Mouse (Mus musculus) heart, embryonic 11.5 days (tissue): ENCODE data around the gene Cercam. TPM values are rescaled to one million over a fixed set of nuclear protein-coding genes. Genes with fewer than 3 reads are reported as not detected.
"Not testable (repeated sequence)": the region's sequence is repeated elsewhere in the genome, so short reads cannot be mapped to it uniquely, and the experiment has no call there.

ENCODE experiments used
- ATAC-seq: fragments of 200-750 bp; cut with Nextera tagmentation; replicated peaks from 2 replicates; pipeline ENCODE4 v1.8.0; 2017; ENCODE audit warnings: moderate library complexity; ENCODE audit not compliant: insufficient number of reproducible peaks, low FRiP score, low TSS enrichment
- H3K27ac ChIP-seq: fragments of 300-500 bp; sonication (generic); 2 replicates; pipeline ENCODE4 v1.5.1; 2014; ENCODE audit warnings: mild to moderate bottlenecking, low read depth, low read length
- H3K27me3 ChIP-seq: fragments of 300-500 bp; sonication (generic); 2 replicates; pipeline ENCODE4 v1.6.1; 2014; ENCODE audit warnings: mild to moderate bottlenecking, low read length, mixed read lengths; ENCODE audit not compliant: control insufficient read depth, insufficient read depth
- H3K36me3 ChIP-seq: fragments of 300-500 bp; sonication (generic); 2 replicates; pipeline ENCODE4 v1.6.1; 2014; ENCODE audit warnings: mild to moderate bottlenecking, low read length, moderate library complexity, mixed read lengths; ENCODE audit not compliant: control insufficient read depth, insufficient read depth
- H3K4me1 ChIP-seq: fragments of 300-500 bp; sonication (generic); 2 replicates; pipeline ENCODE4 v1.6.1; 2014; ENCODE audit warnings: low read length; ENCODE audit not compliant: control insufficient read depth, insufficient read depth
- H3K4me2 ChIP-seq: fragments of 300-500 bp; sonication (generic); 2 replicates; pipeline ENCODE4 v1.6.1; 2014; ENCODE audit warnings: mild to moderate bottlenecking, moderate library complexity
- H3K4me3 ChIP-seq: fragments of 300-500 bp; sonication (generic); 2 replicates; pipeline ENCODE4 v1.5.1; 2014; ENCODE audit warnings: low read depth, low read length
- H3K9ac ChIP-seq: fragments of 300-500 bp; sonication (generic); 2 replicates; pipeline ENCODE4 v1.6.1; 2014; ENCODE audit warnings: mild to moderate bottlenecking, low read depth, low read length, moderate library complexity
- H3K9me3 ChIP-seq: fragments of 300-500 bp; sonication (generic); replicated peaks from 2 replicates; pipeline ENCODE4 v1.6.1; 2016; ENCODE audit warnings: low read length; ENCODE audit not compliant: control insufficient read depth
- WGBS: fragments of 180-500 bp; shearing (Covaris S2); extraction: QIAGEN DNeasy Blood & Tissue Kit; methylation state at CpG from one replicate; pipeline ENCODE4 v1.1.7; 2014; ENCODE audit not compliant: insufficient replicate concordance; 5-methylcytosine and 5-hydroxymethylcytosine counted together
- polyA plus RNA-seq: library from polyadenylated mRNA; unstranded; fragments of >200 nt; fragmentation: Nextera tagmentation; extraction: Ambion mirVana; gene quantifications from 2 replicates; pipeline ENCODE4 v1.2.1, GENCODE M21; 2014

Gene Cercam
- polyA plus RNA-seq, 1 experiment from 2014 or later: 17.9 TPM

GRCm38 (mm10) chr2:29898081-29898480 lies 29.1 kb downstream of the Cercam start:
- Histone ChIP-seq H3K4me1 (no peaks in the 10 kb centered on the region), H3K9ac (no peak overlapping the region), H3K4me3 (no peak overlapping the region), H3K4me2 (no peak overlapping the region), H3K9me3 (no peaks in the 10 kb centered on the region), H3K27ac (no peak overlapping the region), H3K27me3 (no peaks in the 10 kb centered on the region), H3K36me3 (peaks cover 56% of the 10 kb centered on the region)
- WGBS: 83% methylated on average over 1 of the region's 1 CpGs
- no peak for ATAC-seq

GRCm38 (mm10) chr2:29902194-29902593 lies 33.2 kb downstream of the Cercam start:
- WGBS: 85% methylated on average over 10 of the region's 10 CpGs
- H3K36me3 ChIP-seq: peaks cover 52% of the 10 kb centered on the region
- no peak overlapping the region for H3K4me3 ChIP-seq
- no peak overlapping the region for H3K9ac ChIP-seq
- H3K27me3 ChIP-seq: no peaks in the 10 kb centered on the region
- no peak overlapping the region for H3K27ac ChIP-seq
- no peaks in the 10 kb centered on the region for H3K4me1 ChIP-seq
- H3K9me3 ChIP-seq: no peaks in the 10 kb centered on the region
- ATAC-seq: no peak
- no peak overlapping the region for H3K4me2 ChIP-seq

GRCm38 (mm10) chr2:29908171-29908570 lies 39.2 kb downstream of the Cercam start:
- H3K27me3 ChIP-seq, ATAC-seq, H3K4me1 ChIP-seq, H3K9me3 ChIP-seq, H3K4me3 ChIP-seq, H3K4me2 ChIP-seq, H3K9ac ChIP-seq, H3K27ac ChIP-seq: not testable (repeated sequence)
- peaks cover 34% of the 10 kb centered on the region for H3K36me3 ChIP-seq
- WGBS: 75% methylated on average over 2 of the region's 2 CpGs

GRCm38 (mm10) chr2:29910042-29910441 lies 41.1 kb downstream of the Cercam start:
- peaks cover 31% of the 10 kb centered on the region for H3K36me3 ChIP-seq
- H3K9me3 ChIP-seq: no peaks in the 10 kb centered on the region
- no peak overlapping the region for H3K9ac ChIP-seq
- no peak overlapping the region for H3K27ac ChIP-seq
- no peak for ATAC-seq
- no peak overlapping the region for H3K4me3 ChIP-seq
- WGBS: 72% methylated on average over 2 of the region's 2 CpGs
- H3K27me3 ChIP-seq: no peaks in the 10 kb centered on the region
- no peak overlapping the region for H3K4me2 ChIP-seq
- H3K4me1 ChIP-seq: no peaks in the 10 kb centered on the region

GRCm38 (mm10) chr2:29917621-29918020 lies 48.7 kb downstream of the Cercam start:
- no peak overlapping the region for H3K4me3 ChIP-seq
- 84% methylated on average over 11 of the region's 11 CpGs for WGBS
- ATAC-seq: no peak

GRCm38 (mm10) chr2:29922011-29922410 lies 53.0 kb downstream of the Cercam start:
- no peaks in the 10 kb centered on the region for H3K9me3 ChIP-seq
- ATAC-seq: no peak
- H3K4me2 ChIP-seq: no peak overlapping the region
- peaks cover 52% of the 10 kb centered on the region for H3K36me3 ChIP-seq
- no peak overlapping the region for H3K27ac ChIP-seq
- 62% methylated on average over 11 of the region's 11 CpGs for WGBS
- H3K9ac ChIP-seq: no peak overlapping the region
- H3K27me3 ChIP-seq: no peaks in the 10 kb centered on the region
- H3K4me3 ChIP-seq: no peak overlapping the region
- no peaks in the 10 kb centered on the region for H3K4me1 ChIP-seq

More at GRCm38 (mm10) chr2:29917621-29918020, 48.7 kb downstream of the Cercam start:
- Histone ChIP-seq H3K4me1 (no peaks in the 10 kb centered on the region), H3K36me3 (peaks cover 40% of the 10 kb centered on the region), H3K4me2 (no peak overlapping the region), H3K9ac (no peak overlapping the region), H3K27me3 (no peaks in the 10 kb centered on the region), H3K27ac (no peak overlapping the region), H3K9me3 (no peaks in the 10 kb centered on the region)

- ATAC-seq: no peak
- Histone ChIP-seq H3K27ac (no peak overlapping the region), H3K9me3 (no peaks in the 10 kb centered on the region), H3K4me2 (no peak overlapping the region), H3K27me3 (no peaks in the 10 kb centered on the region), H3K4me1 (no peaks in the 10 kb centered on the region), H3K36me3 (peaks cover 61% of the 10 kb centered on the region), H3K4me3 (no peak overlapping the region), H3K9ac (no peak overlapping the region)
- 84% methylated on average over 5 of the region's 5 CpGs for WGBS
Measured at GRCm38 (mm10) chr2:29926542-29926941, 57.6 kb downstream of the Cercam start.

GRCm38 (mm10) chr2:29930506-29930905 lies 61.5 kb downstream of the Cercam start:
- WGBS: 89% methylated on average over 10 of the region's 10 CpGs
- Histone ChIP-seq H3K4me1 (no peaks in the 10 kb centered on the region), H3K4me3 (no peak overlapping the region), H3K36me3 (peaks cover 35% of the 10 kb centered on the region), H3K27me3 (no peaks in the 10 kb centered on the region), H3K4me2 (no peak overlapping the region), H3K9ac (no peak overlapping the region), H3K9me3 (no peaks in the 10 kb centered on the region), H3K27ac (no peak overlapping the region)
- ATAC-seq: no peak

- Histone ChIP-seq H3K27me3 (no peaks in the 10 kb centered on the region), H3K4me1 (no peaks in the 10 kb centered on the region), H3K4me3 (no peak overlapping the region), H3K9me3 (no peaks in the 10 kb centered on the region), H3K9ac (no peak overlapping the region), H3K36me3 (peaks cover 28% of the 10 kb centered on the region), H3K4me2 (no peak overlapping the region), H3K27ac (no peak overlapping the region)
- WGBS: 87% methylated on average over 6 of the region's 6 CpGs
- ATAC-seq: no peak
Measured at GRCm38 (mm10) chr2:29931194-29931593, 62.2 kb downstream of the Cercam start.
